ENCODE assay signal across 8 mouse cellular contexts in the genomic region with DNA sequence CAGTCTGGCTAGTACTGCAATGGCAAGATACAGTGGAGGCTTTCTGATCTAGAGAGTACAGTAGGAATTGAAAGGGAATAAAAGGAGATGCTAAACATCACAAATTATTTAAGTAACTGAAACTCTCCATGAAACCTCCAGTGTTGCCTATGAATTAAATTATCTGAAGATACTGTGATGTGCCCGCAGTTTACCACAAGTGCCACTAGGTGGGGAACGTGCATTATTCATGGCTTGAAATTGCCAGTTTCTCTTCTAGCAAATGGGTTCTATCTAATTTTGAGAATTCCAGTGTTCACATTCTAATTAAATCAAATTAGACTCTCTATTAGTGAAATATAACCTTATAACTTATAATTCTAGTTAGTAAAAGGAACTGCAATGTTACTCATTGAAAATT.
DNase-seq lines count a peak whose midpoint lies in the region; ATAC-seq and TF ChIP-seq lines count a peak whose summit lies in the region.

No protein-coding gene starts in this region.

- no peaks in the 10 kb centered on the region for H3K27me3 ChIP-seq in CH12.LX (replicated peaks)
- no peaks in the 10 kb centered on the region for H3K27me3 ChIP-seq in cerebellum, adult 2 months (ENCODE audit: control insufficient read depth, insufficient read depth, low read length)

- TF ChIP-seq POLR2A in CH12.LX (IDR thresholded peaks at IDR 0.05; ENCODE audit: low read depth, low read length), result no peak
- TF ChIP-seq POLR2A in cerebellum, adult 2 months (IDR thresholded peaks at IDR 0.05; ENCODE audit: borderline replicate concordance, insufficient read depth, low read length), result no peak

- dilution Hi-C loops in CH12.LX (cut with MboI; ENCODE audit: extremely low pct_ligation_motif_present, extremely low pct_unique_long_range_greater_than_20kb, low sequenced_read_pairs), result no loop called here

- peak; percentile 58 to 89 for TF ChIP-seq CTCF in CH12.LX (conservative IDR thresholded peaks at IDR 0.05 in 1 of 2, IDR thresholded peaks at IDR 0.05 in 1 of 2; ENCODE audit: low read depth in 2 of 2, low read length in 2 of 2)
- TF ChIP-seq CTCF in cerebellum, adult 2 months (IDR thresholded peaks at IDR 0.05; ENCODE audit: borderline replicate concordance, insufficient read depth, low read depth, low read length), result peak; percentile 49; the same call in 1 of the 2 replicates

- in situ Hi-C loops in CH12.LX (cut with MboI; ENCODE audit: low pct_ligation_motif_present, low pct_unique_long_range_greater_than_20kb, low sequenced_read_pairs), result loop anchor here (10.0 to 25.0 kb wide), 2 partner anchors 125 to 1218 kb away; a partner anchor contains a TSS

- TF ChIP-seq EP300 in CH12.LX (IDR thresholded peaks at IDR 0.05; ENCODE audit: low read length), result no peak

- no peaks in the 10 kb centered on the region for H3K79me2 ChIP-seq in CH12.LX (replicated peaks; ENCODE audit: control insufficient read depth, extremely low read depth, insufficient read depth, poor library complexity, severe bottlenecking)

- 9% methylated on average over 2 of the region's 2 CpGs for WGBS in cerebellum, adult 2 months

- no peak overlapping the region for H3K9ac ChIP-seq in CH12.LX (ENCODE audit: insufficient read depth, low read depth)

- DNase-seq in heart, postnatal 10 days, result peak; percentile 38 to 56
- DNase-seq in heart, postnatal 25 days (ENCODE audit: low spot score), result no peak
- peak; percentile 49 for DNase-seq in CH12.LX (ENCODE audit: extremely low read depth)
- peak; percentile 28 to 32 for DNase-seq in cerebellum, adult 2 months
- DNase-seq in left cerebral cortex, postnatal 10 days (ENCODE audit: extremely low spot score in 1 of 2, low spot score in 2 of 2), result peak; percentile 46 to 49
- DNase-seq in naive thymus-derived CD4-positive, alpha-beta T cell, adult 2 months (ENCODE audit: low read depth), result peak; percentile 16
- DNase-seq in ovary, postnatal 10 days (ENCODE audit: low spot score), result no peak

- intact Hi-C loops in heart, postnatal 10 days (cut with DNase I), result loop anchor here (2.0 to 10.0 kb wide), 3 partner anchors 245 to 1233 kb away; no protein-coding TSS in a partner anchor
- intact Hi-C loops in heart, postnatal 25 days (cut with DNase I), result loop anchor here (5.0 kb wide), 1 partner anchor 1218 kb away; no protein-coding TSS in a partner anchor
- intact Hi-C loops in left cerebral cortex, postnatal 10 days (cut with DNase I), result loop anchor here (10.0 kb wide), 1 partner anchor 1215 kb away; no protein-coding TSS in a partner anchor

- peak; percentile 98 for ATAC-seq in frontal cortex, adult (ENCODE audit: low TSS enrichment)

- H3K36me3 ChIP-seq in CH12.LX (replicated peaks in 1 of 2; ENCODE audit: control insufficient read depth in 1 of 2, insufficient read depth in 1 of 2, low read length in 1 of 2), result no peaks in the 10 kb centered on the region

- H3K4me2 ChIP-seq in CH12.LX (ENCODE audit: insufficient read depth, low read depth, poor library complexity, severe bottlenecking), result no peak overlapping the region

- no peaks in the 10 kb centered on the region for H3K4me1 ChIP-seq in CH12.LX (ENCODE audit: control insufficient read depth in 1 of 2, insufficient read depth in 2 of 2)
- H3K4me1 ChIP-seq in cerebellum, adult 2 months (ENCODE audit: control insufficient read depth, insufficient read depth, low read length), result no peaks in the 10 kb centered on the region

- TF ChIP-seq RAD21 in CH12.LX (IDR thresholded peaks at IDR 0.05; ENCODE audit: low read depth, low read length), result peak; percentile 98

- no peaks in the 10 kb centered on the region for H3K9me3 ChIP-seq in CH12.LX (replicated peaks; ENCODE audit: low read length)

- H3K27ac ChIP-seq in CH12.LX (ENCODE audit: insufficient read depth, low read depth), result no peak overlapping the region
- H3K27ac ChIP-seq in cerebellum, adult 2 months (ENCODE audit: insufficient read depth, low read length), result no peak overlapping the region

- H3K4me3 ChIP-seq in CH12.LX (replicated peaks in 1 of 3; ENCODE audit: low read depth in 2 of 3, low read length in 2 of 3, poor library complexity in 1 of 3), result no peak overlapping the region
- no peak overlapping the region for H3K4me3 ChIP-seq in cerebellum, adult 2 months (replicated peaks; ENCODE audit: insufficient read depth, low read depth, low read length)

TF ChIP-seq in CH12.LX, 34 proteins besides CTCF, POLR2A, EP300 and RAD21:
- peak; percentile 89 for TF ChIP-seq SMC3 (IDR thresholded peaks at IDR 0.05; ENCODE audit: low read depth, low read length)
- 0 out of 2 replicates have a peak, but pooled peaks have one; percentile 25 for TF ChIP-seq ZNF384 (IDR thresholded peaks at IDR 0.05; ENCODE audit: low read depth, low read length)
- TF ChIP-seq IRF4 (IDR thresholded peaks at IDR 0.05; ENCODE audit: low read depth, low read length), result peak; percentile 32; the same call in 1 of the 2 replicates
- no peak for TF ChIP-seq CHD1 (IDR thresholded peaks at IDR 0.05; ENCODE audit: low read depth, low read length)
- TF ChIP-seq MAZ (IDR thresholded peaks at IDR 0.05; ENCODE audit: low read depth, low read length), result no peak
- TF ChIP-seq NELFE (IDR thresholded peaks at IDR 0.05; ENCODE audit: low read depth, low read length), result 0 out of 2 replicates have a peak, but pooled peaks have one; percentile 27
- TF ChIP-seq ZC3H11A (IDR thresholded peaks at IDR 0.05; ENCODE audit: low read depth, low read length), result peak; percentile 77

Comparison
In these comparisons a context has a peak if more than half of its experiments do, and no peak if none do; other contexts are left out.
1. DNase-seq: peak in heart, postnatal 10 days (2 of 2), CH12.LX (single experiment), cerebellum, adult 2 months (2 of 2), left cerebral cortex, postnatal 10 days (2 of 2) and naive thymus-derived CD4-positive, alpha-beta T cell, adult 2 months (single experiment); none in heart, postnatal 25 days (single experiment) and ovary, postnatal 10 days (single experiment).